Mouse (Mus musculus): ENCODE measurements at regions not wholly inside any gene's neighbourhood (a gene's known extent, or its start where the extent isn't known, plus 50 kb on each side); places are given as distances from the start of the nearest gene placed in this dataset.
A peak's percentile ranks its signal among the peaks of the same experiment; 100 is the strongest.

GRCm38 (mm10) chr13:112118564-112118963 is 169.7 kb upstream of the Ankrd55 start:
- H3K9me3 ChIP-seq (replicated peaks) = no peaks in the 10 kb centered on the region
- H3K9ac ChIP-seq = no peak overlapping the region
- no peak for ATAC-seq
- no peak overlapping the region for H3K27ac ChIP-seq
- H3K4me1 ChIP-seq = peaks cover 19% of the 10 kb centered on the region
- H3K4me3 ChIP-seq = no peak overlapping the region
- 93% methylated on average over 3 of the region's 3 CpGs for WGBS
- no peak overlapping the region for H3K4me2 ChIP-seq
- H3K27me3 ChIP-seq = peaks cover 2% of the 10 kb centered on the region; the same call in 1 of the 2 replicates
- no peaks in the 10 kb centered on the region for H3K36me3 ChIP-seq (ENCODE audit: poor library complexity, severe bottlenecking)

- Histone ChIP-seq H3K9me3 (replicated peaks) (no peaks in the 10 kb centered on the region), H3K36me3 (ENCODE audit: poor library complexity, severe bottlenecking) (no peaks in the 10 kb centered on the region), H3K4me3 (no peak overlapping the region), H3K4me1 (peaks cover 19% of the 10 kb centered on the region), H3K4me2 (0 out of 2 replicates have a peak overlapping the region, but pooled peaks have one; percentile 6), H3K27ac (no peak overlapping the region; the same call in 1 of the 2 replicates), H3K9ac (no peak overlapping the region), H3K27me3 (peaks cover 2% of the 10 kb centered on the region; the same call in 1 of the 2 replicates)
- peak; percentile 90 for ATAC-seq
- 30% methylated on average over 11 of the region's 11 CpGs for WGBS
Measured at GRCm38 (mm10) chr13:112119611-112120041, 168.6 kb upstream of the Ankrd55 start.

GRCm38 (mm10) chr13:112120346-112120745 is 167.9 kb upstream of the Ankrd55 start:
- Histone ChIP-seq H3K27me3 (peaks cover 2% of the 10 kb centered on the region; the same call in 1 of the 2 replicates), H3K36me3 (ENCODE audit: poor library complexity, severe bottlenecking) (no peaks in the 10 kb centered on the region), H3K27ac (no peak overlapping the region; the same call in 1 of the 2 replicates), H3K4me3 (no peak overlapping the region), H3K4me2 (no peak overlapping the region), H3K4me1 (peaks cover 19% of the 10 kb centered on the region), H3K9ac (no peak overlapping the region), H3K9me3 (replicated peaks) (no peaks in the 10 kb centered on the region)
- no peak for ATAC-seq
- 52% methylated on average over 4 of the region's 4 CpGs for WGBS

GRCm38 (mm10) chr13:112121110-112121509 is 167.1 kb upstream of the Ankrd55 start:
- no peak overlapping the region for H3K27ac ChIP-seq
- no peak overlapping the region for H3K9ac ChIP-seq
- ATAC-seq = no peak
- peaks cover 19% of the 10 kb centered on the region for H3K4me1 ChIP-seq
- H3K4me2 ChIP-seq = no peak overlapping the region
- H3K4me3 ChIP-seq = no peak overlapping the region
- no peaks in the 10 kb centered on the region for H3K9me3 ChIP-seq (replicated peaks)
- H3K36me3 ChIP-seq (ENCODE audit: poor library complexity, severe bottlenecking) = no peaks in the 10 kb centered on the region
- H3K27me3 ChIP-seq = peaks cover 2% of the 10 kb centered on the region; the same call in 1 of the 2 replicates
- 91% methylated on average over 9 of the region's 9 CpGs for WGBS

- 73% methylated on average over 9 of the region's 9 CpGs for WGBS
- H3K36me3 ChIP-seq (ENCODE audit: poor library complexity, severe bottlenecking) = no peaks in the 10 kb centered on the region
- no peaks in the 10 kb centered on the region for H3K9me3 ChIP-seq (replicated peaks)
- H3K4me3 ChIP-seq = no peak overlapping the region
- peaks cover 19% of the 10 kb centered on the region for H3K4me1 ChIP-seq
- no peak overlapping the region for H3K27ac ChIP-seq
- ATAC-seq = no peak
- peaks cover 2% of the 10 kb centered on the region; the same call in 1 of the 2 replicates for H3K27me3 ChIP-seq
- no peak overlapping the region for H3K4me2 ChIP-seq
- no peak overlapping the region for H3K9ac ChIP-seq
Measured at GRCm38 (mm10) chr13:112122842-112123373, 165.3 kb upstream of the Ankrd55 start.

GRCm38 (mm10) chr13:112125769-112126469 is 162.3 kb upstream of the Ankrd55 start:
- Histone ChIP-seq H3K27me3 (peaks cover 6% of the 10 kb centered on the region; the same call in 1 of the 2 replicates), H3K27ac (no peak overlapping the region), H3K4me1 (peaks cover 3% of the 10 kb centered on the region; the same call in 1 of the 2 replicates), H3K4me3 (no peak overlapping the region), H3K9ac (no peak overlapping the region), H3K9me3 (replicated peaks) (no peaks in the 10 kb centered on the region), H3K4me2 (no peak overlapping the region), H3K36me3 (ENCODE audit: poor library complexity, severe bottlenecking) (no peaks in the 10 kb centered on the region)
- WGBS = 82% methylated on average over 14 of the region's 14 CpGs
- ATAC-seq = no peak

GRCm38 (mm10) chr13:112130220-112130619 is 158.0 kb upstream of the Ankrd55 start:
- peaks cover 9% of the 10 kb centered on the region; the same call in 1 of the 2 replicates for H3K4me1 ChIP-seq
- no peak for ATAC-seq
- H3K4me3 ChIP-seq = no peak overlapping the region
- H3K9me3 ChIP-seq (replicated peaks) = no peaks in the 10 kb centered on the region
- 0 out of 2 replicates have a peak, but pooled peaks cover 11% of the 10 kb centered on the region for H3K27me3 ChIP-seq
- H3K9ac ChIP-seq = no peak overlapping the region
- WGBS = 83% methylated on average over 4 of the region's 4 CpGs
- no peak overlapping the region for H3K27ac ChIP-seq
- H3K4me2 ChIP-seq = no peak overlapping the region
- no peaks in the 10 kb centered on the region for H3K36me3 ChIP-seq (ENCODE audit: poor library complexity, severe bottlenecking)

- no peaks in the 10 kb centered on the region for H3K36me3 ChIP-seq (ENCODE audit: poor library complexity, severe bottlenecking)
- no peak overlapping the region for H3K4me2 ChIP-seq
- peaks cover 9% of the 10 kb centered on the region; the same call in 1 of the 2 replicates for H3K4me1 ChIP-seq
- no peaks in the 10 kb centered on the region for H3K9me3 ChIP-seq (replicated peaks)
- H3K9ac ChIP-seq = no peak overlapping the region
- 0 out of 2 replicates have a peak, but pooled peaks cover 11% of the 10 kb centered on the region for H3K27me3 ChIP-seq
- H3K4me3 ChIP-seq = no peak overlapping the region
- WGBS = 67% methylated on average over 2 of the region's 2 CpGs
- no peak overlapping the region for H3K27ac ChIP-seq
- no peak for ATAC-seq
Measured at GRCm38 (mm10) chr13:112130774-112131173, 157.5 kb upstream of the Ankrd55 start.

GRCm38 (mm10) chr13:112131191-112131590 is 157.1 kb upstream of the Ankrd55 start:
- no peak overlapping the region for H3K9ac ChIP-seq
- no peaks in the 10 kb centered on the region for H3K36me3 ChIP-seq (ENCODE audit: poor library complexity, severe bottlenecking)
- 0 out of 2 replicates have a peak, but pooled peaks have one; percentile 42 for ATAC-seq
- 25% methylated on average over 12 of the region's 12 CpGs for WGBS
- H3K27ac ChIP-seq = no peak overlapping the region
- H3K4me2 ChIP-seq = no peak overlapping the region
- no peaks in the 10 kb centered on the region for H3K9me3 ChIP-seq (replicated peaks)
- H3K4me1 ChIP-seq = peaks cover 9% of the 10 kb centered on the region; the same call in 1 of the 2 replicates
- no peak overlapping the region for H3K4me3 ChIP-seq
- H3K27me3 ChIP-seq = 0 out of 2 replicates have a peak, but pooled peaks cover 11% of the 10 kb centered on the region

GRCm38 (mm10) chr13:112133736-112134135 is 154.5 kb upstream of the Ankrd55 start:
- H3K9me3 ChIP-seq (replicated peaks) = no peaks in the 10 kb centered on the region

GRCm38 (mm10) chr13:112134701-112135100 is 153.6 kb upstream of the Ankrd55 start:
- H3K9me3 ChIP-seq (replicated peaks) = no peaks in the 10 kb centered on the region
- H3K4me3 ChIP-seq = no peak overlapping the region
- no peak overlapping the region for H3K4me2 ChIP-seq
- 82% methylated on average over 4 of the region's 4 CpGs for WGBS
- peaks cover 9% of the 10 kb centered on the region; the same call in 1 of the 2 replicates for H3K4me1 ChIP-seq
- H3K9ac ChIP-seq = no peak overlapping the region
- ATAC-seq = peak; percentile 75; the same call in 1 of the 2 replicates
- 0 out of 2 replicates have a peak, but pooled peaks cover 7% of the 10 kb centered on the region for H3K27me3 ChIP-seq
- no peak overlapping the region for H3K27ac ChIP-seq
- no peaks in the 10 kb centered on the region for H3K36me3 ChIP-seq (ENCODE audit: poor library complexity, severe bottlenecking)

More at GRCm38 (mm10) chr13:112133736-112134135, 154.5 kb upstream of the Ankrd55 start:
- 90% methylated on average over 2 of the region's 2 CpGs for WGBS
- H3K27ac ChIP-seq = no peak overlapping the region
- H3K36me3 ChIP-seq (ENCODE audit: poor library complexity, severe bottlenecking) = no peaks in the 10 kb centered on the region
- no peak for ATAC-seq
- H3K4me3 ChIP-seq = no peak overlapping the region
- H3K27me3 ChIP-seq = 0 out of 2 replicates have a peak, but pooled peaks cover 11% of the 10 kb centered on the region
- H3K9ac ChIP-seq = no peak overlapping the region
- H3K4me1 ChIP-seq = peaks cover 9% of the 10 kb centered on the region; the same call in 1 of the 2 replicates
- H3K4me2 ChIP-seq = no peak overlapping the region

- WGBS = 60% methylated on average over 5 of the region's 5 CpGs
- 0 out of 2 replicates have a peak, but pooled peaks cover 7% of the 10 kb centered on the region for H3K27me3 ChIP-seq
- no peak overlapping the region for H3K9ac ChIP-seq
- H3K36me3 ChIP-seq (ENCODE audit: poor library complexity, severe bottlenecking) = no peaks in the 10 kb centered on the region
- H3K9me3 ChIP-seq (replicated peaks) = no peaks in the 10 kb centered on the region
- H3K27ac ChIP-seq = no peak overlapping the region
- peaks cover 8% of the 10 kb centered on the region; the same call in 1 of the 2 replicates for H3K4me1 ChIP-seq
- no peak for ATAC-seq
- no peak overlapping the region for H3K4me2 ChIP-seq
- no peak overlapping the region for H3K4me3 ChIP-seq
Measured at GRCm38 (mm10) chr13:112135777-112136176, 152.5 kb upstream of the Ankrd55 start.
